Mouse (Mus musculus) embryonic facial prominence, embryonic 14.5 days (tissue): ENCODE data around the gene Necab2. TPM values are rescaled to one million over a fixed set of nuclear protein-coding genes. Genes with fewer than 3 reads are reported as not detected.

Experiments
- ATAC-seq: fragments of 200-750 bp; cut with Nextera tagmentation; 2 replicates; pipeline ENCODE4 v1.8.0; 2017; ENCODE audit warnings: low read depth, moderate number of reproducible peaks, moderate TSS enrichment
- DNase-seq: peaks from one replicate; pipeline ENCODE4 v3.0.0-alpha.2; 2015; ENCODE audit warnings: low spot score
- H3K27ac ChIP-seq: fragments of 300-500 bp; sonication (generic); replicated peaks from 2 replicates; pipeline ENCODE4 v1.5.1; 2014; ENCODE audit warnings: low read depth, mild to moderate bottlenecking, low read length, moderate library complexity
- H3K27me3 ChIP-seq: fragments of 300-500 bp; sonication (generic); replicated peaks from 2 replicates; pipeline ENCODE4 v1.6.1; 2014; ENCODE audit warnings: low read length; ENCODE audit not compliant: control insufficient read depth, insufficient read depth
- H3K36me3 ChIP-seq: fragments of 300-500 bp; sonication (generic); 2 replicates; pipeline ENCODE4 v1.6.1; 2014; ENCODE audit warnings: low read length, mixed read lengths; ENCODE audit not compliant: control insufficient read depth, insufficient read depth
- H3K4me1 ChIP-seq: fragments of 300-500 bp; sonication (generic); 2 replicates; pipeline ENCODE4 v1.6.1; 2014; ENCODE audit warnings: antibody characterized with exemption, low read length; ENCODE audit not compliant: control insufficient read depth, insufficient read depth
- H3K4me2 ChIP-seq: fragments of 300-500 bp; sonication (generic); 2 replicates; pipeline ENCODE4 v1.6.1; 2014; ENCODE audit warnings: low read depth, mild to moderate bottlenecking, low read length, moderate library complexity, mixed read lengths
- H3K4me3 ChIP-seq: fragments of 300-500 bp; sonication (generic); 2 replicates; pipeline ENCODE4 v1.5.1; 2014; ENCODE audit warnings: low read depth, mild to moderate bottlenecking, low read length
- H3K9ac ChIP-seq: fragments of 300-500 bp; sonication (generic); 2 replicates; pipeline ENCODE4 v1.6.1; 2014; ENCODE audit warnings: low read depth, mild to moderate bottlenecking, low read length, moderate library complexity, mixed read lengths
- H3K9me3 ChIP-seq: fragments of 300-500 bp; sonication (generic); 2 replicates; pipeline ENCODE4 v1.6.1; 2016; ENCODE audit warnings: low read length; ENCODE audit not compliant: control insufficient read depth
- WGBS: fragments of 180-500 bp; shearing (Covaris S2); extraction: QIAGEN DNeasy Blood & Tissue Kit; methylation state at CpG from one replicate; pipeline ENCODE4 v1.1.7; 2014; 5-methylcytosine and 5-hydroxymethylcytosine counted together
- polyA plus RNA-seq: library from polyadenylated mRNA; unstranded; fragments of >200 nt; fragmentation: Nextera tagmentation; extraction: Ambion mirVana; gene quantifications from 2 replicates; pipeline ENCODE4 v1.2.1, GENCODE M21; 2014

Necab2 gene
- polyA plus RNA-seq, 1 experiment from 2014 or later: 3.2 TPM

GRCm38 (mm10) chr8:119424740-119425139 is 21.8 kb upstream of the Necab2 start:
- DNase-seq (no peak), ATAC-seq (no peak)
- Histone ChIP-seq H3K27me3 (no peaks in the 10 kb centered on the region), H3K27ac (no peak overlapping the region), H3K4me2 (no peak overlapping the region), H3K9ac (no peak overlapping the region), H3K36me3 (no peaks in the 10 kb centered on the region), H3K4me3 (no peak overlapping the region), H3K4me1 (peaks cover 18% of the 10 kb centered on the region), H3K9me3 (no peaks in the 10 kb centered on the region)
- WGBS: 80% methylated on average over 10 of the region's 10 CpGs

DNA sequence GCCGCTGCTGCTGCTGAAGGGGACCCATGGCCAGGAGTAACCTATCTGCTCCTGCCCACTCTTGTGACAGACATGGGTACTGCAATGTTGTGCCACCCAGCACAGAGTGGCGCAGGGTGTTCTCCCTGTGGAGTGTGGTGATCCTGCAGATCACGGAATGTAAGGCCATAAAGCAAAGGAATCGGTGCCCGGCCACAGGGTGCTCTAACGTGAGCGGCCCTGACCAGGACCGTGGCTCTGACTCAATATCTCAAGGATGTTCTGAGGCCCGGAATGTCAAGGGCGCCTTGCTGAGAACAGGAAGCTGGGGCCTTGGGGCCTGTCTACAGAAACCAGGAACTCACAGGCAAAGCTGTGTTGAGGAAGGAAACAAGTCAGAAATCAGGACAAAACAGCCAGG is 21.0 kb upstream of the Necab2 start:
- H3K27ac ChIP-seq: peak overlapping the region; percentile 39; the same call in 1 of the 2 replicates
- 89% methylated on average over 10 of the region's 10 CpGs for WGBS
- no peaks in the 10 kb centered on the region for H3K9me3 ChIP-seq
- DNase-seq (no peak), ATAC-seq (no peak)
- no peaks in the 10 kb centered on the region for H3K36me3 ChIP-seq
- no peaks in the 10 kb centered on the region for H3K27me3 ChIP-seq
- no peak overlapping the region for H3K4me3 ChIP-seq
- H3K4me1 ChIP-seq: peaks cover 18% of the 10 kb centered on the region
- H3K9ac ChIP-seq: peak overlapping the region; percentile 25; the same call in 1 of the 2 replicates
- H3K4me2 ChIP-seq: no peak overlapping the region

DNA sequence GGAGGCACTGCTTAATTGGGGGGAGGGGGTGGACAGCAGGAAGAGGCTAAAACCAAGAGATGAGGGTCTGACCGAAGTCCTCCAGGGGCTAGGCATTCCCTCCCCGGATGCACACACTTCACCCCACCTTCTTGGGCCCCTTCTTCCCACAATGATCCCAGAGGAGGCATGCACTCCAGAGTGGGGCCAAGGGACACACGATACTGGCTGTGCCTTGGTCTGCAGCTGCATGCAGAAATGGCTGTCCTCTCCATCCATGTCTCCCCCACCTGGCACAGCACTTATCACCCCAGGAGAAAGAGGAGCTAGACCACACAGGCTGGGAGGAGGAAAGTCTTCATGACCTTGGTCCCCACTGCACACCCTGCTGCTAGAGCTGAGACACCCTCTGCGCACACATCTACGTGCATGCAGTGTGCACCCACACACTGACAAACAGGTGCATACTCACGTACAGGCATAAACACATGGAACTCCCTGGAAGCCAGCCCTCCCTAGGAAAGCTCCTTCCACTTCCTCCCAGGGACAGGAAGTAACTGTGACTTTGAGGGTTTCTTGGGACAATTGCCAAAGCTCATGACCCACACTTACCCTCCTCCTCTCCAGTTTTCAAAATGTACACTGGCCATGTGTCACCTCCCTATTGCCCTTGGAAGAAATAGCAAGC is 20.3 kb upstream of the Necab2 start:
- H3K4me2 ChIP-seq: no peak overlapping the region
- DNase-seq: no peak
- H3K9ac ChIP-seq: peak overlapping the region; percentile 25; the same call in 1 of the 2 replicates
- H3K4me3 ChIP-seq: no peak overlapping the region
- peaks cover 18% of the 10 kb centered on the region for H3K4me1 ChIP-seq
- H3K27me3 ChIP-seq: no peaks in the 10 kb centered on the region
- 66% methylated on average over 6 of the region's 6 CpGs for WGBS
- ATAC-seq: no peak
- no peaks in the 10 kb centered on the region for H3K9me3 ChIP-seq
- H3K36me3 ChIP-seq: no peaks in the 10 kb centered on the region
- H3K27ac ChIP-seq: 0 out of 2 replicates have a peak overlapping the region, but pooled peaks have one; percentile 10

- no peak overlapping the region for H3K27ac ChIP-seq
- ATAC-seq: no peak
- no peaks in the 10 kb centered on the region for H3K9me3 ChIP-seq
- DNase-seq: no peak
- no peak overlapping the region for H3K4me3 ChIP-seq
- no peak overlapping the region for H3K9ac ChIP-seq
- peaks cover 8% of the 10 kb centered on the region; the same call in 1 of the 2 replicates for H3K4me1 ChIP-seq
- WGBS: 64% methylated on average over 12 of the region's 12 CpGs
- no peaks in the 10 kb centered on the region for H3K36me3 ChIP-seq
- no peak overlapping the region for H3K4me2 ChIP-seq
- no peaks in the 10 kb centered on the region for H3K27me3 ChIP-seq
These were observed 18.7 kb upstream of the Necab2 start for GRCm38 (mm10) chr8:119427634-119428349.

GRCm38 (mm10) chr8:119428350-119428740 is 18.2 kb upstream of the Necab2 start:
- Histone ChIP-seq H3K36me3 (no peaks in the 10 kb centered on the region), H3K4me3 (no peak overlapping the region), H3K27ac (no peak overlapping the region), H3K4me2 (no peak overlapping the region), H3K9ac (no peak overlapping the region), H3K9me3 (no peaks in the 10 kb centered on the region), H3K27me3 (no peaks in the 10 kb centered on the region), H3K4me1 (peaks cover 8% of the 10 kb centered on the region; the same call in 1 of the 2 replicates)
- WGBS: 58% methylated on average over 7 of the region's 7 CpGs
- ATAC-seq (peak; percentile 48), DNase-seq (no peak)

DNA sequence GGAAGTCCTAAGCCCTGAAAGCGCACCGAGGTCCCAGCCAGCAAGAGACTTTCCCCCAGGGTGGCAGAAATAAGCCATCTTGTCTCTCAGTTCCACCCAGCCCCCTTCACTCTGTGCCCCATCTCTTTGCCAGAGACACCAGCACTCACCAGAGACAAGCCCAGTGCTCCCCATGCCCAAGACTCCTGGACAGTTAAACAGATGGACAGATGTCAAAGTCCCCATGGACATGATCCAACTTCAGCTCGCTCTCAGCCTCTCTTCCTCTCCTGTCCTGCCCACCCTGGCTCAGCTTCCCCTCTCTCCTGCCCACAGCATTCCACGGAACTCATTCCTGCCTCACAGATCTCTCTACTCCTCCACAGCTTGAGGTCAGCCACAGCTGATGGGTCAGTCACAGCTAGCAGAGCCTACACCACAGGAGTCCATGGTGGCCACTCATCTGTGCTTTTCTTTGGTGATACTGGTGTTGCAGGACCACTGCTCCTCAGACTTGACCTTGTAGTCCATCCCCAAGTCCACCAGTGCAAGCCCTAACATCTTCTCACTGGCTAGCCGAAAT is 17.7 kb upstream of the Necab2 start:
- Histone ChIP-seq H3K9me3 (no peaks in the 10 kb centered on the region), H3K9ac (no peak overlapping the region), H3K27ac (no peak overlapping the region), H3K4me3 (no peak overlapping the region), H3K36me3 (no peaks in the 10 kb centered on the region), H3K4me2 (no peak overlapping the region), H3K4me1 (peaks cover 5% of the 10 kb centered on the region; the same call in 1 of the 2 replicates), H3K27me3 (no peaks in the 10 kb centered on the region)
- WGBS: 80% methylated on average over 5 of the region's 5 CpGs
- ATAC-seq (no peak), DNase-seq (no peak)

DNA sequence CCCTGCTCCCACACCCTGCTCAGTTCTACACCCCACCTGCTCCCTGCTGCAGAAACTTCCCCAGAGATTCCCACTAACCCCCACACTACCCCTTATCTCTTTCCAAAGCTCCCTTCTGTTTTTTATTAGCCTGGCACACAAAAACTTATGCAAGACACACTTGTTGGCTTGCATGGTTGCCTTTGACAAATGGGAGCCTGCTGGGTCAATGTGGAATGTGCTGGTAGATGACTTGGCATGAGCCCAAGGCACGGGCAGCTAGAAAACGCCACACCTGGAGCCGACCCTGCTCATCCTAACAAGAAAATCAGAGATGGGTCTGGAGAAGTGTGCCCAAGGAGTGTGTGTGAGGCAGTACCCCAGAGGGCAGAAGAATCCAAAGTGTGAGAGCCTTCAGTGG is 17.0 kb upstream of the Necab2 start:
- Histone ChIP-seq H3K27ac (no peak overlapping the region), H3K4me1 (peaks cover 5% of the 10 kb centered on the region; the same call in 1 of the 2 replicates), H3K36me3 (no peaks in the 10 kb centered on the region), H3K4me2 (no peak overlapping the region), H3K4me3 (no peak overlapping the region), H3K9ac (no peak overlapping the region), H3K27me3 (no peaks in the 10 kb centered on the region), H3K9me3 (no peaks in the 10 kb centered on the region)
- ATAC-seq (no peak), DNase-seq (no peak)
- 70% methylated on average over 3 of the region's 3 CpGs for WGBS

DNA sequence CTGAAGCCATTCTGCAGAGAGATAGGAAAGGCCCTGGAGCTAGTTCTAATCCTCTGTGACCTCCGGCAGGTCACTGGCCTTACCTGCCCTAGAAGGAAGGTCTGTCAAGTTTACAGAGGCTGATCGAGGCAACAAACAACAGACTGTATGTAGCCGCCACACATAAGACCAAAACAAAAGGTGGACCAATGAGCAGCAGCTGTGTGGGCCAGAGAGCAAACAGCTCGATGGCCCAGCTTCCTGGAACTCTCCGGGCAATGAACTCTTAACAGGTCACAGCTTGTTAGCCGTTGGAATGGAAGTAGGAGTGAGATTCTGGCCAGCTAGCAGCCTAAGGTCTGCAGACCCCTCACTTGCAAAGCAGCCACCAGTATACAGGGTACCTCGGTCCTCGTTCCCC is 16.3 kb upstream of the Necab2 start:
- H3K9me3 ChIP-seq: no peaks in the 10 kb centered on the region
- no peak for ATAC-seq
- no peak overlapping the region for H3K27ac ChIP-seq
- no peak for DNase-seq
- no peak overlapping the region for H3K4me2 ChIP-seq
- H3K36me3 ChIP-seq: no peaks in the 10 kb centered on the region
- no peak overlapping the region for H3K4me3 ChIP-seq
- H3K4me1 ChIP-seq: peaks cover 5% of the 10 kb centered on the region; the same call in 1 of the 2 replicates
- no peaks in the 10 kb centered on the region for H3K27me3 ChIP-seq
- WGBS: 63% methylated on average over 8 of the region's 8 CpGs
- no peak overlapping the region for H3K9ac ChIP-seq
